Mouse (Mus musculus) left cerebral cortex, postnatal 36 days (tissue): ENCODE results near the gene Taf1c. TPM values are rescaled to one million over a fixed set of nuclear protein-coding genes. Genes with fewer than 3 reads are reported as not detected.

Experiments used
- DNase-seq, 2 experiments: peaks; one replicate each; pipeline ENCODE4 v3.0.0; 2021 to 2022; ENCODE audit warnings: low spot score in 2 of 2, mixed read lengths in 1 of 2
- intact Hi-C: fragments of 180-260 bp; cut with DNase I; formaldehyde crosslinking; loops from one replicate; pipeline ENCODE4 v1.15.1; 2025
- total RNA-seq, 2 experiments: library from RNA; stranded (reverse); gene quantifications; 2 replicates each; pipeline ENCODE4 v1.2.3; 2021

Taf1c gene
- total RNA-seq: 10 to 100 TPM; 10.1 to 10.3 TPM

DNA sequence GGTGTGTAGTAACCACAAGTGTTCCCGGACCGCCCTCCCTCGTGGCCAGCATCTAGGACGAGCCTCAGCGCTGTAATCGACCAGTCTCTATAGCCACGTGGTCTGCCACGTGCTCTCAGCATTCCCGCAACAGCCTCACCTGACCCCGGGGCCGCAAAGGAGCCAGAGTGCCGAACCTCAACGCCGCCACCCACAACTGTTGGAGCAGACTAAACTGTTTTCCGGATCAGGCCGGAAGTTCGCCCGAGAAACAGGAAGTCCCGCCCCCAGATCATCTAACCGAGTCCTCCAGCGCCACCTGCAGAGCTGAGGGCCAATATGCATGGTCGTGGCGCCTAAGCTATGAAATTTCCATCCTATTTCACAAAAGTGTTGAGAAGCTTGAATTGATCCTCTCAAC is at the start of gene Taf1c:
Gene Taf1c, minus strand, starts transcription at position 227 of the 400 bp plus-strand sequence.
- DNase-seq: peak; percentile 88 to 90
- intact Hi-C loops: loop anchor here (5.0 kb wide), 1 partner anchor 163 kb away; no protein-coding TSS in a partner anchor

DNA sequence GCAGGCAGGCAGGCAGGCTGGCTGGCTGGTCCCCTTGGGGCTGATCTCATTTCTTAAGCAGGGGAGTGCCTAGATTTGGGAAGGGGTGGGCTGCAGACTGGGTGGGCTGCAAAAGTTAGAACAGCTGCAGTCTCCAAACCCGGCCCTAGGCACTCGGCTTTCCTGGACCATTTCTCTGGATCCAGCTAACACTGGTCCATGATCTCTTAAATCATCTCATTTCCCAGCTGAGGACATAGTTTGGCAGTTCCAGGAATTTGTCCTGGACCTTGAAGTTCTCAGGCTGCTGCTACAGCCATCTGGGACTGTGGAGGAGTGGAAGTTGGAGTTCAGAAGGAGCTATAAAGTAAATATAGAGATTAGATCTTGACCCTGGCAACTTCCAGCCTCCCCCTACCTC is 46.3 kb upstream of the Taf1c start:
- no peak for DNase-seq
- intact Hi-C loops: no loop called here

DNA sequence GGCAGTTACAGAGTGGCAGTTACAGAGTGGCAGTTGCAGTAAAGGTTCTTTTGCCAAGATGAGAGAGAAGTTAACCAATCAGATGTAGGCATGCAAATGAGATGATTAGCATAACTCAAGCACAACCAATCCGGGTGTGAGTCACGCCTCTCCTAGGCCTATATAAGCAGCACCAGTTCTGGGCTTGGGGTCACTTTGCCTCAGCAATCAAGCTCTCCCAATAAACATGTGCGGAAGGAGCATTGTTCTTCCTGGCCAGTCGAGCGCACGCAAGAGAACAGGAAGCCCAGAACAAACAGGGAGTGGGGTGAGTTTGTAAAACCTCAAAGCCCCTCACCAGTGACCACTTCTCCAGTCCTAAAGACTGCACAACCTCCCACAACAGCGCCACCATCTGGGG is 41.8 kb upstream of the Taf1c start:
- intact Hi-C loops: no loop called here
- DNase-seq: no peak

DNA sequence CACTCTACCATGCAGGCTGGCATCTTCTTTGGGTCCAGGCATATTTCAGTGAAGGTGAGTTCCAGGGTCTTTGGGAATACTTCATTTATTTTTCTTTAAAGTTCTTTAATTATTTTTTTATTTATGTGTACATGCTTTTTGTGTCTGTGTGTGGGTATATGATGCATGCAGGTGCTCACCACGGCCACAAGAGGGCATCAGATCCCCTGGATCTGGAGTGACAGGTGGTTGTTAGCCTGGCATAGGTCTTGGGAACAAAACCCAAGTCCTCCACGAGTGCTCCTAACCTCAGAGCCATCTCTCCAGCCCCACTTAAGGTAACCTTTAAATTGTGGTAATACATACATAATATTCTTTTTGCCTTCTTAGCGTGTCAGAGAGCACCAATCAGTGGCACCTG is 41.2 kb upstream of the Taf1c start:
- DNase-seq: no peak
- intact Hi-C loops: no loop called here

DNA sequence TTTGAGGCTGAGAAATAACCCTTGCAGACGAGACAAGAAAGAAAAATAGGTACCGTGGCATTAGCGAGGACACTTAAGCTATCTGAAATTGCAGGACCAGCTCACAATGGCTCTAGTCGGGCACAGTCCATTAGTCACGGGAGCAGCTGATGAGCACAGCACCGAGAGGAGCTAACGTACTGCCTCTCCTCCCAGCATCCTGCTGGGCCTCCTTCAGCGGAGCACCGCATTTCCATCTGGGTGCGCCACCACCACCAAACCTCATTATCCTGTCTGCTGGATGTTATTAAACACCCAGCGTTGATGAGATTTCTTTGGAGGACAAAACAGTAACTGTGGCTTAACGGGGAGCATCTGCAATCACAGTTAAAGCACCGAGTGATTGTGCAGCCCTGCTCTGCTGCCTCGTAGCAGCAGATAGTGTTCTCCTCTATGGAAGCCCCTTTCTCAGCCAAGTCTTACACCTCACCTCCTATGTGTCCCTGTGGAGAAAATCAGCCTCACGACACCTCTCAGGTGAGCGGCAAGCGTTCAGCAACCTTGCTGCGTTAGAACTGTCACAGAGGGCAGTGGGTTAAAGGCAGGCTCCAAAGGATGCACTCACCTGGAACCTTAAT is 40.1 kb upstream of the Taf1c start:
- no peak for DNase-seq
- intact Hi-C loops: no loop called here

DNA sequence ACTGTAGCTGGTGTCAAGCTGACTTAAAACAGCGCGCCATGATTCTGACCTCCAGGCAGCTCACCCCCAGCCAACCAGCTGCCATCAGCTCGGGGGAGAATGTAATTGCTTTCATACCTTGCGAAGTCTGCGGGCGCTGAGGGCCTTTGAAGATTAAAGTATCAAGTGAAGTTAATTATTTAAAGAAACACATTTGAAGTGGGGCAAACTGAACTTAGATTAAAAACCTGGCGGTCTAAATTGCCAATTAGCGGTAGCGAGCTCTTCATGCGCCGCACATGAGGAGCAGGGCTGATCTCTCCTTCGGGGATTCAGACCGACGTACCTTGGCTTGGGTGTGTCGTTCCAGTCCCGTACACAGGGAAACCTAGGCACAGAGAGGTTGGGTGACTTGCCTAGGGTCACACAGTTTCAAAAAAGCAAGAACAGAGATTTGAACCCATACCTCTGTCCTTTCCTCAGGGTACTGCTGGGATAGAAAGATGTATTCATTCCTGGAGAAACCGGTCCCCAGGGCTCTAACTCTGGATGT is 39.5 kb upstream of the Taf1c start:
- no peak for DNase-seq
- intact Hi-C loops: no loop called here

DNA sequence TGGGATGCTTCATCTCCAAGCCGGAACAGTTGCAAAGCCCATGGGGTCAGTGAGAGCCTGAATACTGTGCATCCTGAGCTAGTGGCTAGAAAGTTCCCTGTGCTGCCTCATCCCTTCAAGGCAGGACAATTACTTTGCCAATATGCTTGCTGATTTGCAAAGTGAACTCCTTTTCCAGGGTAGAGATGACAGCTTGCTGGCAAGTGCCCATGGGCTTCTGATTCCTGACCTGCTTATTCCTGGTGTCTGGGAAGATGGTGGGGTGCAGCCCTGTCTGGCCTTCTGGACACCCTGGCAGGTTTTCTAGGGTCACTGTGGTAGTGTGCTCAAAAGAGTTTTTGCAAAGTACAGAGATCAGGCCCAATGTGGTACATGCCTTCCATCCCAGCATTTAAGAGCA is 37.9 kb upstream of the Taf1c start:
- no peak for DNase-seq
- intact Hi-C loops: no loop called here

DNA sequence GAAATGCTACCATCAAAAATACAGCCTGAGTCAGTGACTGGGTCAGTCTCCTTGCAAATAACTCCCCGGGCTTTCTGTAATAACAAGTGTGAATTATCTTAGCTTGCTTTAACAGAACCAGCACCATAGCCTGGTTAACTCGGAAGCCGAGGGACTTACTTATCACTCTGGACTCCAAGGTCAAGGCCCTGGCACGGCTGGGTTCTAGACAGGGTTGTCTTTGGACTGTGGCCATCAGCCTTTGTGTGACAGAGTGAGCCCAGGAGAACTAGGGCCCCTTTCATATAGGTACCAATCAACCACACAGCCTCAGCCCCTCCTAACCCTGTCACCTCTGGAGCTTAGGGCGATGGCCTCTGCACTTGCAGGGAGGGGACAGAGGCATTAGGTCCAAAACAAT is 36.0 kb upstream of the Taf1c start:
- intact Hi-C loops: no loop called here
- DNase-seq: no peak

DNA sequence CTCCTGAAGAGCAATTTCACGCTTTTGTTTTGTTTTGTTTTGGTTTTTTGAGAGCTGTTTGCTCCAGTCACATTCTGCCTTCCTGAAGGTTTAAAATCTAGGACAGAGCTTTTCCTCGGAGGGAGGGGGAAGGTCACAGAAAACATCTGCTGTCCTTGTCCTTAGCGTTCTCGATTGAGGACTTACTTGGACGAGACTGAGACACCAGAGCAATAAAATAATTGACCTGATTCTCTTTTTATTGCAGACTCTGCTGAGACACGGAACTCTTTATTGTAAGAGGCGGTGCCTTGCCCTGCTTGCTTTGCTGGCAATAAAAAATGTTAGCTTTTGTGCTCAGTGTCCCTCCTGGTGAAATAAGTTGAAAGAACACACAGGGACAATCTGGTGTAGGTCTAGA is 34.8 kb upstream of the Taf1c start:
- intact Hi-C loops: no loop called here
- no peak for DNase-seq

DNA sequence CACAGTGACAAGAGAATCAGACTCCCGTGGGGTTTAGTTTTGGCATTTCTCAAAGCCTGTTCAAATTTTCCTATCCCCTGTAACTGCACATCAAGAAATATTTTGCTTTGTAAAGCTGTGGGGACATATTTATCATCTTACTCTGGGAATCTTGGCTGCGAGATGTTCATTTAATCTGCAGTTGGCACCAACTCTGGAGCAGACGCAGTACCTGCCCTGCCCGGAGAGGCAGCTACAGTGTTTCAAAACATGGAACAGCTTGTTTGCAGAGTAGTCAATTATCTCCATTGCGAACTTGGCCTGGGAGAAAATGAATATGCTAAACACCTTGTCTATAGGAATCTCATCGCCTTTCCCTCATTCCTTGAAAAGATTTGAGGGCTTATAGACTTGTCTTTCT is 33.2 kb upstream of the Taf1c start:
- DNase-seq: no peak
- intact Hi-C loops: no loop called here

DNA sequence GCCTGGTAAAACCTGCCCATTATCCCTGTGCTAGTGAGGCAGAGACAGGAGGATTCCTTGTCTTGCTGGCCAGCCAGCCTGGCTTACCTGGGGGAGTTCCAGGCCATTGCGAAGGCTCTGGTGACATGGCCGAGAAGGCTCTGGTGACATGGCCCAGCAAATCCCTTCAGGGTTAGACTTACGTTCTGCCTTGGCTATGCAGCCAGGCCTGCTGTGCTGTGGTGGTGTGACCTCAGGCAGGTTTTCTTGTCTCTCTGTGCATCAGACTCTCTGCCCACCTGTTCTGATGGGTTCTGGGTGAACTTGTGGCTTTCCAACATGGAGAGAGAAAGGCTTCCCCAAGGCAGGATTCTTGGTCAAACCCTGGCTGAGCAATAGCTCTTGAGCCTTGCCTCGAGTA is 32.4 kb upstream of the Taf1c start:
- DNase-seq: no peak
- intact Hi-C loops: no loop called here

DNA sequence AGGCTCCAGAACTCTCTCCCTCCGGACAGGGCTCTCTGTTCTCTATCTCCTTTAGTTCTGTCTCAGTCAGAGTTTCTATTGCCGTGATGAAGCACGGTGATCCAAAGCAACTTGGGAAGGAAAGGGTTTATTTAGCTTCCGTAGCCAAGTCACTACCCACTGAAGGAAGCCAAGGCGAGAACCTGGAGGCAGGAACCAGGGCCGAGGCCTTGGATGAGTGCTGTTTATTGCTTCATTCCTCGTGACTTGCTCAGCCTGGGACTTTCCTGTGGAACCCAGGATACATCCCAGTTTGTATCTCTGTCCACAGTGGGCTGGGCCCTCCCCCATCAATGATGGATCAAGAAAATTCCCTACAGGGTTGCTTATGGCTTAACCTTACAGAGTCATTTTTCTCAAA is 31.7 kb upstream of the Taf1c start:
- DNase-seq: no peak
- intact Hi-C loops: no loop called here

DNA sequence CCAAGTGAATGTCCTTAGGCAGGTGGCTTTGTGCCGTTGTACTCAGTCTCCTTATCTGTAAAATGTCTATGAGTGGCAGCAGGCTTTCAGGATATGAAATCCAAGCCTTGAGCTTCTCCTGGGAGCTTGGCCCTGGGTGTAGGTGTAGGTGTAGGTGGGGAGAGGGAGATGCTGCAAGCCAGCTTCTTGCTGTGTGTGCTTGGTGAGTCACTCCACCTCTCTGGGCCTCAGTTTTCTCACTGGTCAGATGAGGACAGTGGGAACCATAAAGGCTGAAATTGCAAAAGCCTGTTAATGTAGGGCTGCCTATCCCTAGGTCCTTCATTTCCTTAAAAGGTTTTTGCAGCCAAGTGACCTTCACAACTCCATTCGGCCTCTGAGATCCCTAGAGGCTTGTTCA is 30.9 kb upstream of the Taf1c start:
- no peak for DNase-seq
- intact Hi-C loops: no loop called here

DNA sequence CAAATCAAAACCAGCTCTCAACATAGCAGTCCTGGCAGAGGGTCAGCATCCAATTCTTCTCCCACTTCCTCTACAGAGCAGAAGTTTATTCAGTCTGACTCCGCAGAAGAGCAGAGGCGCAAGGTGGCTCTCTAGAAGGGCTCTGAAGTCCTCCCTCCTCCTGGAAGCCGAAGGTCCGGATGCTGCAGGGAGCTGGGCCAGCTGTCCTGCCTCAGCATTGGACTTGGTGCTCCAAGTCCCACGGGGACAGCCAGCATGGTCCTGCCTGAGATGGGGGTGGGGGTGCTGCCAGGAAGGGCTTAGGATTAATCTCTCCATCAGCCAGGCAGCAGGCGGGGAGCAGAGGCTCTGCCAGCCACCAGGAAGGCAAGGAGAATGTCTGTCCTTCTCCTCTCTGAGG is 30.4 kb upstream of the Taf1c start, which contains the start of gene Kcng4:
Gene Kcng4, minus strand, starts transcription at position 303 of the 400 bp plus-strand sequence.
- DNase-seq: no peak
- intact Hi-C loops: no loop called here

DNA sequence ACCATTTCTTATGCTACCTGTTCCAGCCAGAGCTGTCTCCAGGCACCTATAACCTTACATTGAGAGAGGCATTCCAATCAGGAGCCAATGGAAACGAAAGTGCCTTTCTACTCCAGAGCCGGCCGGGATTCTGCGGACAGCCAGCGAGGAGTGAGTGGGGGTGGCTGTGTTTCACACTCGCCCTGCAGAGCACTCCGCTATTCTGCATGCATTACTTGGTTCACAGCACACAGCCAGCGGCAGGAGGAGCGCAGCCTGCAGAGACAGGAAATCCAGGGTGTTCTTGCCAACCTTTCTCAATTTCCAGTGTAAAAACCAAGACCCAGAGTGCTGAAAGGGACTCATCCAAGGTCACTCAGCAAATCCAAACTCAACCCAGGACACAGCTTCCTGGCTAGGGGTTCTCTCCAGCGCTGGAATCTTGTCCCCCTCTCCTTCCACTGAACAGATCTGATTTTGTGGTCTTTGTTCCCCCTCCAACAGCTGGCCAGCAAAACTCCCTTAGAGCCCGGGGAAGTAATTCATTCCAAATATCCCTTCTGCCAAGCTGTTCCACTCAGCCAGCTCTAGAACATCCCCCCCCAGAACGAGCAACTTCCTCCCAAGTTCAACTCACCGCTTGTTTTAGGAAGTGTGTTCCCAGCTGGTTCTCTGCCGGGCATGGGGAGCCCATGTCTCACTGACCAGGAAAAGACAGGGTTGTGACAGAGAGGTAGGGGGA is 29.8 kb upstream of the Taf1c start:
- intact Hi-C loops: no loop called here

DNA sequence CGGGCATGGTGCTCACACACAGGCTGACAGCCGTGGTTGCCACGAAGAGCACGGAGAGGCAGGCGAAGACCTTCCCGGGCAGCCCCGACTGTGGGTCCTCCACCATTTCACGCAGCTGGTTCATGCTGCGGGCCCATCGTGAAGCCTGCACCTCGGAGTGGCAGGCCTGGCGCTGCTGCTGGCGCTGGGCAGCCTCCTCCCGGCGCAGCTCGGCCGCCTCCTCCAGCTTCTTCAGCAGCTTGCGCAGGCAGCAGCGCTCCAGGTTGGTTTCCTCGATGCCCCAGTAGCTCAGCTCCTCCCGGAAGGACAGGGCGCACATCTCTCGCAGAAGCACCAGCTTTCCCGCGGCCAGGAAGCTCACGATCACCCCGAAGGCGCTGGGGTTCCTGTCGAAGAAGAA is 27.9 kb upstream of the Taf1c start:
- DNase-seq: no peak
- intact Hi-C loops: no loop called here

More for the DNA sequence above, 29.8 kb upstream of the Taf1c start:
- DNase-seq: no peak

DNA sequence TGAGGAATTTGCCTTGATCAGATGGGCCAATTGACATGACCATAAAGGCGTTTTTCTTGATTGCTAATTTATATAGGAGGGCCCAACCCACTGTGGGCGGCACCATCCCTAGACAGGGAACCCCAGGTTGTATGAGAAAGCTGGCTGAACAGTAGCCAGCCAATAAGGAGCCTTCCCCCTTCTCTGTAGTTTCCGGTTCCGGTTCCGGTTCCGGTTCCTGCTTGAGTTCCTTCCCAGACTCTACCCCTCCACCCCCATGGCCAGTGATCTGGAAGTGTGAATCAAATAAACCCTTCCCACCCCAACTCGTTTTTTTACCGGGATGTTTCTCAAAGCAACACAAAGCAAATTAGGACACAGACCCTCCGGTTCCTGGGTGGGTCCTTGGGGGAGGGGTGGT is 27.2 kb upstream of the Taf1c start:
- intact Hi-C loops: no loop called here
- DNase-seq: no peak

DNA sequence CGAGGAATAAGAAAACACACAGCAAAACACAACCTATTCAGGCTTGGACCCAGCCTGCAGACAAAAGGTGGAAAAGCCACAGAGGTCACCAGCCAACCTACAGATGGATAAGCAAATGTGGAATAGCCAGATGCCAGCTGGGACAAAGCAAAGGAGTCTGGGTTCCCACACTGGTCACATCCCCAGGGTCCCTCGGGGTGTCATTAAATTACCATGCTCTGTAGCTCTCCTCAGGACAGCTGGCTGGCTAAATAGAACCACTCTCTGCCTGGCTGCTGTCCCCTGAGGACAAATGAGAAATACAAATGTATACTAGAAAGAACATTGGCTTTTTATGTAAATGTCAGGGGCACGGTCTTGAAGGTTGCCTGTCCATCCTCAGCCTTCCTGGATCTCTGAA is 25.8 kb upstream of the Taf1c start:
- intact Hi-C loops: no loop called here
- DNase-seq: no peak

DNA sequence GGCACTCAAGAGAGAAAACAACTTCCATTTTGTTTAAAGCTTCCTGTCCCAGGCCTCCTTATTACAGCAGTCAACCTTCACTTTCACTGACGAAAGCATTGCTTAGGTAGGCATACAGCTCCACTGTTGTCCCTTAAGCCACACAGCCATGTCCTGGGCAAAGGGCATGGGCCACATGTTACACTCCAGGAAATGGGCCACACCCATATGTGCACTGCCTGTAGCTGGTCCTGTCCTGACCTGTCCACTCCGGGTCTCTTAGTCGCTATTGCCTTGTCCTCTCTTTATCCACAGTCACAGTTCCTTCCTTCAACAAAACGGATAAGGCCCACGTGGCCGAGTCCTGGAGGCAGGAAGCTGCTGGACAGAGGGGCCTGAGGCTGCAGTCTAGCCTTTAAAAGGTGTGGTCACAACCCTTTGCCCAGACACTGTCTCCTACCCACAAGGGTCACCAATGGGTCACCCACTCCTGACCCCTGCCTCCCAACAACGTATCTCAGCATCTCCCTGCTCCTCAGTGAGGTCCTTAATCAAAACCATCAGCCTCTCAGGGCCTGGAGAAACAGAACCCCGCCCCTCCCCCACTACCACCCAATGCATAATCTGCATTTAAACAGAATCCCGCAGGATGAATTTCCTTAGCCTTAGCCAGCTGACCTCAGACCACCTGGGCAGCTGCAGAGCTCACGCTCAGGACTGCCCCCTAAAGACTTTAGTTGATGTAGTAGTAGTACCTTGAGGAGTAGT is 22.8 kb upstream of the Taf1c start:
- intact Hi-C loops: no loop called here
- no peak for DNase-seq

DNA sequence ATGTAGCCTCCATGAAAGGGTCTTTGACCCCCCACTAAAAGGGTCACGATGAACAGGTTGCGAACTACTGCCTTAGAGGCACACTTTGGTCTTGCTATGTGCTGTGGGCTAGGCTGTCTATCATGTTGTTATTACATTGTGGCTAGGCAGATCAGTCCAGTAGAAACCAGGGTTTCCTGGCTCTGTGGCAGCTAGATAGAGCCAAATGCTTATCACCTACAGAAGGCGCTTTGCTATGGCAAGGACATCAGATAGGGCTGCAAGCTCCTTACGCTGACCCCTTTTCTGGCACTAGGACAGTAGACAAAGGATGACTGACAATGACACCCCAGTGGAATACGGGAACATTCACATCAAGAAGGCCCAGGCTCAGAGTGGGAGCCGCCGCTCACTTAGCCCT is 22.2 kb upstream of the Taf1c start:
- intact Hi-C loops: no loop called here
- DNase-seq: no peak

DNA sequence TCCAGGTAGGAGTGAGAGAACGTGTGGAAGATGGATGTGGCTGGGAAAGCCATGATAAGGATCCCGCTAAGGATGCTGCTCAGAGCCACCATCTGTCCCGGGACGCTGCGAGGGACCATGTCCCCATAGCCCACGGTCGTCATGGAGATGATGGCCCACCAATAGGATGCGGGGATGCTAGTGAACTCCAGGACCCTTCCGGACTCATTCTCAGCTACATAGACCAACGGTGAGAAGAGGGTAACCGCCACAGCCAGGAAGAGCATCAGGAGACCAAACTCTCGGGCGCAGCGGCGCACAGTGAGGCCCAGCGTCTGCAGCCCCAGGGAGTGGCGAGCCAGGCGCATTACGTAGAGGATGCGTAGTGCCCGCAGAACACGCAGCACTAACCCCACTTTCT is 20.8 kb upstream of the Taf1c start:
- intact Hi-C loops: no loop called here
- no peak for DNase-seq
